Mouse (Mus musculus) heart, postnatal 25 days (tissue): ENCODE data around the gene Pgd. TPM values are rescaled to one million over a fixed set of nuclear protein-coding genes. Genes with fewer than 3 reads are reported as not detected.
A peak's percentile ranks its signal among the peaks of the same experiment; 100 is the strongest.
"Not testable (repeated sequence)": the region's sequence is repeated elsewhere in the genome, so short reads cannot be mapped to it uniquely, and the experiment has no call there.

ENCODE experiments used
- DNase-seq: peaks from one replicate; pipeline ENCODE4 v3.0.0; 2022; ENCODE audit warnings: low spot score
- intact Hi-C: fragments of 180-260 bp; cut with DNase I; formaldehyde crosslinking; loops from one replicate; pipeline ENCODE4 v1.15.1; 2025
- total RNA-seq, 2 experiments: library from RNA; stranded (reverse); gene quantifications; 2 replicates each; pipeline ENCODE4 v1.2.3; 2021

Pgd gene
- total RNA-seq, result 10 to 100 TPM; 39.9 TPM

- DNase-seq, result peak; percentile 96
- intact Hi-C loops, result no loop called here
Observed at GRCm38 (mm10) chr4:149166215-149166946, at the start of gene Pgd. Pgd (minus strand) TSS chr4:149166771.

GRCm38 (mm10) chr4:149215982-149216381 is 49.4 kb upstream of the Pgd start:
- intact Hi-C loops, result no loop called here
- DNase-seq, result no peak

GRCm38 (mm10) chr4:149215397-149215796 is 48.8 kb upstream of the Pgd start:
- no peak for DNase-seq
- intact Hi-C loops, result no loop called here

- intact Hi-C loops, result loop anchor here (5.0 kb wide), 1 partner anchor 93 kb away; the partner anchor contains the start of gene Kif1b
Observed at GRCm38 (mm10) chr4:149214468-149214867, 47.9 kb upstream of the Pgd start.

GRCm38 (mm10) chr4:149213466-149213865 is 46.9 kb upstream of the Pgd start:
- DNase-seq, result no peak

More at GRCm38 (mm10) chr4:149214468-149214867, 47.9 kb upstream of the Pgd start:
- DNase-seq, result not testable (repeated sequence)

GRCm38 (mm10) chr4:149211441-149211840 is 44.9 kb upstream of the Pgd start:
- not testable (repeated sequence) for DNase-seq
- intact Hi-C loops, result loop anchor here (5.0 kb wide), 1 partner anchor 96 kb away; the partner anchor contains the start of gene Kif1b

More at GRCm38 (mm10) chr4:149213466-149213865, 46.9 kb upstream of the Pgd start:
- intact Hi-C loops, result loop anchor here (5.0 kb wide), 1 partner anchor 94 kb away; the partner anchor contains the start of gene Kif1b

GRCm38 (mm10) chr4:149202467-149202866 is 35.9 kb upstream of the Pgd start:
- intact Hi-C loops, result no loop called here

GRCm38 (mm10) chr4:149201110-149201509 is 34.5 kb upstream of the Pgd start:
- intact Hi-C loops, result no loop called here

More at GRCm38 (mm10) chr4:149202467-149202866, 35.9 kb upstream of the Pgd start:
- no peak for DNase-seq

GRCm38 (mm10) chr4:149197180-149197579 is 30.6 kb upstream of the Pgd start:
- DNase-seq, result no peak
- intact Hi-C loops, result no loop called here

More at GRCm38 (mm10) chr4:149201110-149201509, 34.5 kb upstream of the Pgd start:
- DNase-seq, result no peak

- intact Hi-C loops, result no loop called here
- no peak for DNase-seq
Observed at GRCm38 (mm10) chr4:149191103-149191502, 24.5 kb upstream of the Pgd start.

- no peak for DNase-seq
- intact Hi-C loops, result no loop called here
Observed at GRCm38 (mm10) chr4:149188563-149188962, 22.0 kb upstream of the Pgd start.

GRCm38 (mm10) chr4:149182755-149183154 is 16.2 kb upstream of the Pgd start:
- DNase-seq, result no peak
- intact Hi-C loops, result loop anchor here (1.0 to 2.0 kb wide), 2 partner anchors 22 to 38 kb away; no protein-coding TSS in a partner anchor

GRCm38 (mm10) chr4:149182192-149182591 is 15.6 kb upstream of the Pgd start:
- no peak for DNase-seq
- intact Hi-C loops, result loop anchor here (2.0 kb wide), 1 partner anchor 21 kb away; no protein-coding TSS in a partner anchor

- DNase-seq, result no peak
- intact Hi-C loops, result no loop called here
Observed at GRCm38 (mm10) chr4:149179573-149179972, 13.0 kb upstream of the Pgd start.

- intact Hi-C loops, result no loop called here
- no peak for DNase-seq
Observed at GRCm38 (mm10) chr4:149179160-149179559, 12.6 kb upstream of the Pgd start.

- intact Hi-C loops, result no loop called here
- no peak for DNase-seq
Observed at GRCm38 (mm10) chr4:149178328-149178727, 11.8 kb upstream of the Pgd start.

- intact Hi-C loops, result no loop called here
- no peak for DNase-seq
Observed at GRCm38 (mm10) chr4:149177046-149177445, 10.5 kb upstream of the Pgd start.

- DNase-seq, result no peak
- intact Hi-C loops, result no loop called here
Observed at GRCm38 (mm10) chr4:149176645-149177044, 10.1 kb upstream of the Pgd start.

- no peak for DNase-seq
Observed at GRCm38 (mm10) chr4:149173661-149174060, 7.1 kb upstream of the Pgd start.

GRCm38 (mm10) chr4:149172666-149173065 is 6.1 kb upstream of the Pgd start:
- DNase-seq, result peak; percentile 40
- intact Hi-C loops, result no loop called here

More at GRCm38 (mm10) chr4:149173661-149174060, 7.1 kb upstream of the Pgd start:
- intact Hi-C loops, result no loop called here

GRCm38 (mm10) chr4:149172083-149172482 is 5.5 kb upstream of the Pgd start:
- intact Hi-C loops, result no loop called here
- peak; percentile 47 for DNase-seq
